Mouse (Mus musculus) myocyte (in vitro differentiated cells): Measurements from ENCODE around the gene Eif1.

Experiments
- CEBPB ChIP-seq: IDR thresholded peaks from 2 replicates; pipeline ENCODE4 v1.6.1; 2011; ENCODE audit warnings: mild to moderate bottlenecking, moderate library complexity; ENCODE audit not compliant: poor library complexity, insufficient read depth, severe bottlenecking
- E2F4 ChIP-seq: IDR thresholded peaks from one replicate; pipeline ENCODE4 v1.6.1; 2011; ENCODE audit warnings: mild to moderate bottlenecking, control low read depth, moderate library complexity; ENCODE audit not compliant: insufficient read depth
- MAX ChIP-seq: IDR thresholded peaks from one replicate; pipeline ENCODE4 v1.6.1; 2011; ENCODE audit warnings: low read depth, mild to moderate bottlenecking, control low read depth
- MYOG ChIP-seq, 3 experiments: IDR thresholded peaks; one replicate each; pipeline ENCODE4 v1.6.1; 2011; ENCODE audit warnings: control low read depth in 2 of 3, low read depth in 2 of 3, mild to moderate bottlenecking in 2 of 3; ENCODE audit not compliant: insufficient read length in 2 of 3, control insufficient read depth in 1 of 3, insufficient read depth in 1 of 3
- POLR2A ChIP-seq: IDR thresholded peaks from one replicate; pipeline ENCODE4 v1.6.1; 2011; ENCODE audit warnings: low read depth, mild to moderate bottlenecking, control low read depth, moderate library complexity; ENCODE audit not compliant: insufficient read length
- TCF12 ChIP-seq: IDR thresholded peaks from one replicate; pipeline ENCODE4 v1.6.1; 2011; ENCODE audit warnings: mild to moderate bottlenecking, control low read depth; ENCODE audit not compliant: poor library complexity, insufficient read depth, severe bottlenecking
- USF1 ChIP-seq: IDR thresholded peaks from one replicate; pipeline ENCODE4 v1.6.1; 2011; ENCODE audit warnings: low read depth, mild to moderate bottlenecking, control low read depth, moderate library complexity

GRCm38 (mm10) chr11:100284988-100285387 lies 34.7 kb upstream of the Eif1 start:
- no peak for TF ChIP-seq POLR2A
- TF ChIP-seq TCF12 = no peak
- TF ChIP-seq MAX = no peak
- no peak for TF ChIP-seq E2F4
- no peak for TF ChIP-seq USF1
- TF ChIP-seq CEBPB = no peak
- no peak for TF ChIP-seq MYOG (IDR thresholded peaks at IDR 0.05; ENCODE audit: control insufficient read depth in 1 of 3, insufficient read depth in 1 of 3, insufficient read length in 2 of 3, low read depth in 2 of 3)
